Mouse (Mus musculus): ENCODE measurements at regions not wholly inside any gene's neighbourhood (a gene's known extent, or its start where the extent isn't known, plus 50 kb on each side); places are given as distances from the start of the nearest gene placed in this dataset.

- WGBS: 54% methylated on average over 9 of the region's 9 CpGs
- peak overlapping the region; percentile 34 for H3K4me3 ChIP-seq (replicated peaks; ENCODE audit: low read length)
- TF ChIP-seq POLR2A (IDR thresholded peaks at IDR 0.05; ENCODE audit: borderline replicate concordance, extremely low read depth, insufficient read depth, insufficient read length): no peak
- no peaks in the 10 kb centered on the region for H3K9me3 ChIP-seq (ENCODE audit: control insufficient read depth, low read length)
- peak overlapping the region; percentile 63 for H3K4me2 ChIP-seq (replicated peaks; ENCODE audit: low read depth, low read length, severe bottlenecking)
- H3K9ac ChIP-seq (ENCODE audit: low read depth, low read length, severe bottlenecking): peak overlapping the region; percentile 32; the same call in 1 of the 2 replicates
- H3K4me1 ChIP-seq (ENCODE audit: control insufficient read depth, insufficient read depth, low read length): no peaks in the 10 kb centered on the region
- H3K36me3 ChIP-seq (ENCODE audit: control insufficient read depth, insufficient read depth, low read length): no peaks in the 10 kb centered on the region
- DNase-seq (ENCODE audit: low spot score) (no peak), ATAC-seq (ENCODE audit: low FRiP score, low read depth) (no peak)
- no peaks in the 10 kb centered on the region for H3K27me3 ChIP-seq (ENCODE audit: control insufficient read depth, insufficient read depth, low read length)
- no peak overlapping the region for H3K27ac ChIP-seq (replicated peaks; ENCODE audit: low read depth, low read length)
These were observed 150.0 kb downstream of the Gm12689 start for GRCm38 (mm10) chr4:99445755-99446128.

DNA sequence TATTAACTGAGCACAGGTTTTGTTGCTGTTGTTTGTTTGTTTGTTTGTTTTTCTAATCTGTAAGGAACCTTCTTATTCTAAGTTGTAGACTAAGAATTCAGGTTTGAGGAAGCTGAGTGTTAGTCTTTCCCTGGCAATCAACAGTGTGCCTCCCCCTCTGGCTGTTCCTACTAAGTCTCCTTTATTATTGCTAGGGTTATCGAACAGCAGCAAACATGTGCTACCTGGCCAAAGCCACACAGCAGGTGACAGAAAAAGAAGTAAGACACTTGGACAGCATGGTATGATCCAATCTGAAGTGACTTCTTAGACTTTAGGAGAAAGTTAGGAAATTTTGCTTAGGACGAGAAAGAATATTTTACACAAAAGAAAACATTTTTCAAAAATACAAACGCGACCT is 163.3 kb downstream of the Gm12689 start:
- Histone ChIP-seq H3K9me3 (ENCODE audit: control insufficient read depth, low read length) (no peaks in the 10 kb centered on the region), H3K9ac (ENCODE audit: low read depth, low read length, severe bottlenecking) (no peak overlapping the region), H3K36me3 (ENCODE audit: control insufficient read depth, insufficient read depth, low read length) (no peaks in the 10 kb centered on the region), H3K27me3 (ENCODE audit: control insufficient read depth, insufficient read depth, low read length) (no peaks in the 10 kb centered on the region), H3K4me2 (replicated peaks; ENCODE audit: low read depth, low read length, severe bottlenecking) (no peak overlapping the region), H3K4me3 (replicated peaks; ENCODE audit: low read length) (no peak overlapping the region), H3K27ac (replicated peaks; ENCODE audit: low read depth, low read length) (no peak overlapping the region), H3K4me1 (ENCODE audit: control insufficient read depth, insufficient read depth, low read length) (peaks cover 4% of the 10 kb centered on the region; the same call in 1 of the 2 replicates)
- TF ChIP-seq POLR2A (IDR thresholded peaks at IDR 0.05; ENCODE audit: borderline replicate concordance, extremely low read depth, insufficient read depth, insufficient read length): no peak
- ATAC-seq (ENCODE audit: low FRiP score, low read depth) (no peak), DNase-seq (ENCODE audit: low spot score) (no peak)
- WGBS: 64% methylated on average over 4 of the region's 4 CpGs

DNA sequence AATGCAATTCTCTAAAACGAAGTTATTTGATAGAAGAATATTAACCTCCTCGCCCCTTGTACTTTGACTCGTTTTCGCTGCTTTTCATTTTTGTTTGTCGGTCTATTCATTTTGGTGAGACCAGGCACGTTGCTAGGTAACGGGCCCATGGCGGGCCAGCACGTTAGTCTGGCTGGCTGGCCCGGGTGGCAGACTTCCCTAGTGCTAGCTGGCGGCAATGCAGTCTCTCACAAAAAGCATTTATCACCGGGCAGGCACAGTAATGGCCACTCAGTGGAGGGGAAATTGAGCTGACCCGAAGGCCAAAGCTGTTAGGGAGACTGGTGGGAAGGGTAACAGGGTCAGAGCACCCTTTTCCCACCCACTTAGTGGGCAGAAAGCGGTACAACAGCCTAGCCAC is 163.7 kb downstream of the Gm12689 start:
- WGBS: 3% methylated on average over 14 of the region's 14 CpGs
- Histone ChIP-seq H3K27me3 (ENCODE audit: control insufficient read depth, insufficient read depth, low read length) (no peaks in the 10 kb centered on the region), H3K4me3 (replicated peaks; ENCODE audit: low read length) (no peak overlapping the region), H3K9ac (ENCODE audit: low read depth, low read length, severe bottlenecking) (no peak overlapping the region), H3K27ac (replicated peaks; ENCODE audit: low read depth, low read length) (no peak overlapping the region), H3K36me3 (ENCODE audit: control insufficient read depth, insufficient read depth, low read length) (no peaks in the 10 kb centered on the region), H3K4me1 (ENCODE audit: control insufficient read depth, insufficient read depth, low read length) (peaks cover 4% of the 10 kb centered on the region; the same call in 1 of the 2 replicates), H3K4me2 (replicated peaks; ENCODE audit: low read depth, low read length, severe bottlenecking) (peak overlapping the region; percentile 19; the same call in 1 of the 2 replicates), H3K9me3 (ENCODE audit: control insufficient read depth, low read length) (no peaks in the 10 kb centered on the region)
- ATAC-seq (ENCODE audit: low FRiP score, low read depth) (peak; percentile 74), DNase-seq (ENCODE audit: low spot score) (peak; percentile 57)
- no peak for TF ChIP-seq POLR2A (IDR thresholded peaks at IDR 0.05; ENCODE audit: borderline replicate concordance, extremely low read depth, insufficient read depth, insufficient read length)

DNA sequence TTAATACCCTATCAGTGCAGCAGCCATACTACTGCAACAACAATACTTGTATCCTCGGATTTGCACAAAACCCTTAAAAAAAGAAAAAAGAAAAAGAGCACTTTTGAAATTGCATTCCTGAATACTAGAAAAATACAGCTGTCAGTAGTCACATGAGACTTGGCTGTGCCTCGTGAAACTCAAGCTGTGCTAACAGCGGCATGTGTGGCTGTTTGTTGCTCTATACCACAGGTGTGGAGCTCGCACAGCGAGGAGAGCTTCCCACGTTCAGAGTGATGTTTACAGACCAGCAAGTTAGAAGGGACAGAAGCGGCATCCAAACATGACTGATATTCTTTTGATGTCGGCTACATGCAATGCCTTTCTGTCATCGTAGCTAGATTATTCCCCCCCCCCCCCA is 169.8 kb downstream of the Gm12689 start:
- Histone ChIP-seq H3K4me1 (ENCODE audit: control insufficient read depth, insufficient read depth, low read length) (no peaks in the 10 kb centered on the region), H3K4me2 (replicated peaks; ENCODE audit: low read depth, low read length, severe bottlenecking) (no peak overlapping the region), H3K27me3 (ENCODE audit: control insufficient read depth, insufficient read depth, low read length) (no peaks in the 10 kb centered on the region), H3K9ac (ENCODE audit: low read depth, low read length, severe bottlenecking) (no peak overlapping the region), H3K27ac (replicated peaks; ENCODE audit: low read depth, low read length) (no peak overlapping the region), H3K4me3 (replicated peaks; ENCODE audit: low read length) (no peak overlapping the region), H3K36me3 (ENCODE audit: control insufficient read depth, insufficient read depth, low read length) (no peaks in the 10 kb centered on the region), H3K9me3 (ENCODE audit: control insufficient read depth, low read length) (no peaks in the 10 kb centered on the region)
- 45% methylated on average over 9 of the region's 9 CpGs for WGBS
- DNase-seq (ENCODE audit: low spot score): peak; percentile 25
- no peak for TF ChIP-seq POLR2A (IDR thresholded peaks at IDR 0.05; ENCODE audit: borderline replicate concordance, extremely low read depth, insufficient read depth, insufficient read length)
- ATAC-seq (ENCODE audit: low FRiP score, low read depth): no peak; the same call in 1 of the 2 replicates

DNA sequence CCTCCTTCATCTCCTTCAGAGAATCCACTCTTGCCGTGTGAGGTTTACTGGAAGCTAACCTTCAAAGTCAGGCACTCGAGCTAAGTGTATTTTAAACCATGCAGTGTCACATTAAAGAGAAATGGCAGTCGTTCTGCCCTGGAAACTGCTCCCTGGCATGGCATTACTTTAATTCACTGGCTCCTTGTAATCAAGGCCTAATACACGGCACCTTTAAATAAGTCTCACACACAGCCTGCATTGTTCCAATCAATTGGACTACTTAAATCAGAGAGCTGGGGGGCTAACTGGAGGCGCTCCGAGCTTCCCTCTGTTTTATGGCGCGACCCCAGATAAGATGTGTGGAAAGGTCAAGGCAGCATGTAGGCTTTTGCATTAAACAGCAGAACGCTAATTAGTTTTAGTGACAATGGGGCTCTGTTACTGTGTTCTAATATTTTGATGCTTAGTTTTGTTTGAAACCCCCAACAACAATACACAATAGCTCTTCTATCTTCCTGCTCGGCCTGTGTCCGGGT is 180.1 kb downstream of the Gm12689 start:
- DNase-seq (ENCODE audit: low spot score): no peak
- Histone ChIP-seq H3K27ac (replicated peaks; ENCODE audit: low read depth, low read length) (no peak overlapping the region), H3K27me3 (ENCODE audit: control insufficient read depth, insufficient read depth, low read length) (no peaks in the 10 kb centered on the region), H3K36me3 (ENCODE audit: control insufficient read depth, insufficient read depth, low read length) (no peaks in the 10 kb centered on the region), H3K4me2 (replicated peaks; ENCODE audit: low read depth, low read length, severe bottlenecking) (no peak overlapping the region), H3K4me1 (ENCODE audit: control insufficient read depth, insufficient read depth, low read length) (no peaks in the 10 kb centered on the region), H3K9me3 (ENCODE audit: control insufficient read depth, low read length) (no peaks in the 10 kb centered on the region), H3K4me3 (replicated peaks; ENCODE audit: low read length) (no peak overlapping the region), H3K9ac (ENCODE audit: low read depth, low read length, severe bottlenecking) (no peak overlapping the region)
- TF ChIP-seq POLR2A (IDR thresholded peaks at IDR 0.05; ENCODE audit: borderline replicate concordance, extremely low read depth, insufficient read depth, insufficient read length): no peak
- 26% methylated on average over 11 of the region's 11 CpGs for WGBS
- no peak for ATAC-seq (ENCODE audit: low FRiP score, low read depth)

GRCm38 (mm10) chr4:99484271-99484670 is 171.8 kb upstream of the Foxd3 start:
- no peaks in the 10 kb centered on the region for H3K4me1 ChIP-seq (ENCODE audit: control insufficient read depth, insufficient read depth, low read length)
- H3K27ac ChIP-seq (replicated peaks; ENCODE audit: low read depth, low read length): no peak overlapping the region
- H3K27me3 ChIP-seq (ENCODE audit: control insufficient read depth, insufficient read depth, low read length): no peaks in the 10 kb centered on the region
- ATAC-seq (ENCODE audit: low FRiP score, low read depth) (no peak), DNase-seq (ENCODE audit: low spot score) (no peak)
- WGBS: 52% methylated on average over 4 of the region's 4 CpGs
- H3K36me3 ChIP-seq (ENCODE audit: control insufficient read depth, insufficient read depth, low read length): no peaks in the 10 kb centered on the region
- no peak overlapping the region for H3K9ac ChIP-seq (ENCODE audit: low read depth, low read length, severe bottlenecking)
- no peaks in the 10 kb centered on the region for H3K9me3 ChIP-seq (ENCODE audit: control insufficient read depth, low read length)
- no peak overlapping the region for H3K4me3 ChIP-seq (replicated peaks; ENCODE audit: low read length)
- no peak for TF ChIP-seq POLR2A (IDR thresholded peaks at IDR 0.05; ENCODE audit: borderline replicate concordance, extremely low read depth, insufficient read depth, insufficient read length)
- no peak overlapping the region for H3K4me2 ChIP-seq (replicated peaks; ENCODE audit: low read depth, low read length, severe bottlenecking)
